Mouse (Mus musculus) C2C12 (cell line): ENCODE measurements around the gene Rabgap1l. TPM values are rescaled to one million over a fixed set of nuclear protein-coding genes. Genes with fewer than 3 reads are reported as not detected.
"Not testable (repeated sequence)": the region's sequence is repeated elsewhere in the genome, so short reads cannot be mapped to it uniquely, and the experiment has no call there.

ENCODE experiments used
- H3K27me3 ChIP-seq: one replicate; pipeline ENCODE4 v1.6.1; 2011; ENCODE audit not compliant: control insufficient read depth, insufficient read depth, insufficient read length
- H3K36me3 ChIP-seq: one replicate; pipeline ENCODE4 v1.6.1; 2011; ENCODE audit not compliant: control insufficient read depth, insufficient read depth
- H3K4me3 ChIP-seq: one replicate; pipeline ENCODE4 v1.5.1; 2011; ENCODE audit warnings: mild to moderate bottlenecking, control low read depth; ENCODE audit not compliant: poor library complexity, insufficient read depth, severe bottlenecking
- H3K79me2 ChIP-seq: one replicate; pipeline ENCODE4 v1.6.1; 2011; ENCODE audit not compliant: control insufficient read depth, insufficient read depth
- H3K79me3 ChIP-seq: one replicate; pipeline ENCODE4 v1.6.1; 2011; ENCODE audit warnings: low read depth, control low read depth
- H3ac ChIP-seq: one replicate; pipeline ENCODE3; 2011; ENCODE audit warnings: low read depth; ENCODE audit not compliant: control insufficient read depth, insufficient read length
- CEBPB ChIP-seq: IDR thresholded peaks from one replicate; pipeline ENCODE4 v1.6.1; 2011; ENCODE audit warnings: low read depth, mild to moderate bottlenecking, control low read depth, moderate library complexity
- CTCF ChIP-seq: IDR thresholded peaks from one replicate; pipeline ENCODE4 v1.5.1; 2011; ENCODE audit not compliant: control insufficient read depth, insufficient read depth, insufficient read length
- FOSL1 ChIP-seq: IDR thresholded peaks from one replicate; pipeline ENCODE4 v1.8.0; 2011; ENCODE audit warnings: mild to moderate bottlenecking, low read length; ENCODE audit not compliant: poor library complexity, insufficient read depth, severe bottlenecking
- MAX ChIP-seq: IDR thresholded peaks from one replicate; pipeline ENCODE4 v1.6.1; 2011; ENCODE audit warnings: mild to moderate bottlenecking, control low read depth
- MYOD1 ChIP-seq: IDR thresholded peaks from one replicate; pipeline ENCODE4 v1.6.1; 2011; ENCODE audit warnings: low read depth; ENCODE audit not compliant: control insufficient read depth, insufficient read length
- MYOG ChIP-seq: IDR thresholded peaks from one replicate; pipeline ENCODE4 v1.6.1; 2011; ENCODE audit not compliant: control insufficient read depth, insufficient read length; ENCODE audit errors: extremely low read depth
- USF1 ChIP-seq: IDR thresholded peaks from one replicate; pipeline ENCODE4 v1.6.1; 2011; ENCODE audit warnings: low read depth, mild to moderate bottlenecking, control low read depth, moderate library complexity
- polyA plus RNA-seq: library from polyadenylated mRNA; unstranded; fragments of >200 nt; fragmentation: generic; extraction: Trizol; gene quantifications from one replicate; pipeline ENCODE4 v1.2.1, GENCODE M21; 2012; ENCODE audit warnings: missing spikeins

The Rabgap1l gene
- polyA plus RNA-seq, 1 experiment = 3.2 TPM

- H3K79me2 ChIP-seq = no peaks in the 10 kb centered on the region
- H3K4me3 ChIP-seq = no peak overlapping the region
- no peaks in the 10 kb centered on the region for H3K27me3 ChIP-seq
- TF ChIP-seq CTCF (no peak), MYOD1 (no peak), MYOG (no peak), MAX (no peak), CEBPB (no peak), FOSL1 (no peak), USF1 (no peak)
- no peaks in the 10 kb centered on the region for H3K36me3 ChIP-seq
- no peaks in the 10 kb centered on the region for H3K79me3 ChIP-seq
- H3ac ChIP-seq = no peak overlapping the region
Measured at GRCm38 (mm10) chr1:160441679-160442078, 351.3 kb downstream of the Rabgap1l start.

- H3K79me2 ChIP-seq = no peaks in the 10 kb centered on the region
Measured at GRCm38 (mm10) chr1:160441161-160441560, 351.9 kb downstream of the Rabgap1l start.

GRCm38 (mm10) chr1:160438820-160439219, 354.2 kb downstream of the Rabgap1l start:
- Histone ChIP-seq H3ac (no peak overlapping the region), H3K79me3 (no peaks in the 10 kb centered on the region), H3K27me3 (no peaks in the 10 kb centered on the region), H3K79me2 (no peaks in the 10 kb centered on the region), H3K36me3 (no peaks in the 10 kb centered on the region), H3K4me3 (no peak overlapping the region)
- TF ChIP-seq CTCF (no peak), MAX (no peak), MYOG (no peak), MYOD1 (no peak), USF1 (no peak), CEBPB (no peak), FOSL1 (no peak)

More at GRCm38 (mm10) chr1:160441161-160441560, 351.9 kb downstream of the Rabgap1l start:
- Histone ChIP-seq H3K4me3 (no peak overlapping the region), H3K79me3 (no peaks in the 10 kb centered on the region), H3K27me3 (no peaks in the 10 kb centered on the region), H3ac (no peak overlapping the region), H3K36me3 (no peaks in the 10 kb centered on the region)
- TF ChIP-seq CEBPB (no peak), MAX (no peak), MYOG (no peak)

GRCm38 (mm10) chr1:160417196-160417854, 375.7 kb downstream of the Rabgap1l start:
- Histone ChIP-seq H3K79me2 (no peaks in the 10 kb centered on the region), H3K27me3 (no peaks in the 10 kb centered on the region), H3ac (no peak overlapping the region), H3K4me3 (no peak overlapping the region), H3K36me3 (no peaks in the 10 kb centered on the region), H3K79me3 (no peaks in the 10 kb centered on the region)
- TF ChIP-seq CEBPB (no peak), MAX (no peak), FOSL1 (no peak), MYOG (no peak), MYOD1 (no peak), CTCF (no peak), USF1 (no peak)

GRCm38 (mm10) chr1:160410822-160411221, 382.2 kb downstream of the Rabgap1l start:
- H3K27me3 ChIP-seq = no peaks in the 10 kb centered on the region
- H3K79me3 ChIP-seq = no peaks in the 10 kb centered on the region
- H3K36me3 ChIP-seq = no peaks in the 10 kb centered on the region

GRCm38 (mm10) chr1:160409689-160410088, 383.3 kb downstream of the Rabgap1l start:
- H3K27me3 ChIP-seq, H3ac ChIP-seq, H3K4me3 ChIP-seq, H3K36me3 ChIP-seq, H3K79me2 ChIP-seq, H3K79me3 ChIP-seq: not testable (repeated sequence)

More at GRCm38 (mm10) chr1:160410822-160411221, 382.2 kb downstream of the Rabgap1l start:
- Histone ChIP-seq H3K79me2 (no peaks in the 10 kb centered on the region), H3ac (no peak overlapping the region), H3K4me3 (no peak overlapping the region)
- TF ChIP-seq USF1 (no peak), MAX (no peak), MYOD1 (no peak), FOSL1 (no peak), CTCF (no peak), MYOG (no peak), CEBPB (no peak)
